Mouse (Mus musculus): ENCODE results near the gene Ano4.

DNA sequence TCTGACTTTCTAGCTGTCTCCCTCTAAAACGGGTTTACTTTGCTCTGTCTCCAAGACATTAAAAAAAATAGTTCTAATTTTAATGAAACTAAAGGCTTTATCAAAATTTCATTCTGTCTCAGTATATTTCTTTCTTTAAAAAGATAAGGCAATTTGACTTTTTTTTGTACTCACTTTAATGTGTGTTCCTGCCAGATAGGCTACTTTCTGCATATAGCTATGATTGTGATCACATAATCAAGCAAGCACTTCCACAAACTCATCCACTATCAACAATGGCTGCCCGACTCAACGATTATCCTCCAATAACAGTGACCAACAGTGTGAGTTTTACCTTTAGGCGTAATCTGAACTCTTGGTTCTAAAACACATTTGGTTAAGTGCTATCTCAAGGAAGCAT lies 55.3 kb downstream of the Ano4 start:
- TF ChIP-seq CTCF (IDR thresholded peaks at IDR 0.05; ENCODE audit: low read depth, low read length): no peak
- TF ChIP-seq GATA1 (IDR thresholded peaks at IDR 0.05; ENCODE audit: borderline replicate concordance, low read length): no peak
